Mouse (Mus musculus) thymus, adult 2 months (tissue): ENCODE data around the gene Ell.

Source experiments
- CTCF ChIP-seq: fragments of 200-500 bp; IDR thresholded peaks from 2 replicates; pipeline ENCODE4 v1.5.1; 2012; ENCODE audit warnings: mild to moderate bottlenecking, control low read depth, low read length, moderate library complexity, borderline replicate concordance; ENCODE audit not compliant: control insufficient read depth, poor library complexity, insufficient read depth; ENCODE audit errors: extremely low read depth
- POLR2A ChIP-seq: fragments of 200-500 bp; IDR thresholded peaks from 2 replicates; pipeline ENCODE4 v1.6.1; 2012; ENCODE audit warnings: mild to moderate bottlenecking, low read length, control low read depth, moderate library complexity; ENCODE audit not compliant: control insufficient read depth, poor library complexity, insufficient read depth; ENCODE audit errors: extremely low read depth

- TF ChIP-seq CTCF (no peak), POLR2A (no peak)
Measured at GRCm38 (mm10) chr8:70530314-70530713, 8.9 kb upstream of the Ell start.
